Mouse (Mus musculus): ENCODE data around the gene Abt1. TPM values are rescaled to one million over a fixed set of nuclear protein-coding genes. Genes with fewer than 3 reads are reported as not detected.

Abt1 gene
- polyA plus RNA-seq (2014; fragmentation: Nextera tagmentation; extraction: Ambion mirVana): 13.1 and 13.4 TPM in 2 replicates

GRCm38 (mm10) chr13:23423286-23424051 lies at the start of gene Abt1:
Gene Abt1 (minus strand): TSS chr13:23423866.
- ATAC-seq (replicated peaks; ENCODE audit: low FRiP score): peak; percentile 73
- no peaks in the 10 kb centered on the region for H3K27me3 ChIP-seq (replicated peaks; ENCODE audit: control insufficient read depth, insufficient read depth, low read length)
- peaks cover 18% of the 10 kb centered on the region for H3K36me3 ChIP-seq (ENCODE audit: control insufficient read depth, insufficient read depth, low read length)
- no peaks in the 10 kb centered on the region for H3K9me3 ChIP-seq (ENCODE audit: control insufficient read depth, low read length)
- H3K9ac ChIP-seq (ENCODE audit: low read depth, low read length): peak within 1 kb of the TSS; percentile 83
- peak; percentile 95 for DNase-seq (ENCODE audit: low spot score)
- H3K4me1 ChIP-seq (replicated peaks; ENCODE audit: control insufficient read depth, insufficient read depth, low read length): peaks cover 17% of the 10 kb centered on the region
- peak within 1 kb of the TSS; percentile 90 for H3K4me2 ChIP-seq
- H3K27ac ChIP-seq (ENCODE audit: low read depth, low read length): peak within 1 kb of the TSS; percentile 67; the same call in 1 of the 2 replicates
- peak within 1 kb of the TSS; percentile 90 for H3K4me3 ChIP-seq (ENCODE audit: low read depth, low read length)
- under 1% methylated on average over 48 of the region's 48 CpGs for WGBS

GRCm38 (mm10) chr13:23466911-23467310 lies 43.2 kb upstream of the Abt1 start:
- ATAC-seq (replicated peaks; ENCODE audit: low FRiP score) (peak; percentile 65), DNase-seq (ENCODE audit: low spot score) (peak; percentile 84)
- H3K4me2 ChIP-seq: peak overlapping the region; percentile 94
- no peaks in the 10 kb centered on the region for H3K27me3 ChIP-seq (replicated peaks; ENCODE audit: control insufficient read depth, insufficient read depth, low read length)
- H3K27ac ChIP-seq (ENCODE audit: low read depth, low read length): no peak overlapping the region
- no peak overlapping the region for H3K4me3 ChIP-seq (ENCODE audit: low read depth, low read length)
- no peaks in the 10 kb centered on the region for H3K9me3 ChIP-seq (ENCODE audit: control insufficient read depth, low read length)
- H3K4me1 ChIP-seq (replicated peaks; ENCODE audit: control insufficient read depth, insufficient read depth, low read length): peaks cover 9% of the 10 kb centered on the region
- WGBS: under 1% methylated on average over 9 of the region's 9 CpGs
- no peak overlapping the region for H3K9ac ChIP-seq (ENCODE audit: low read depth, low read length)
- H3K36me3 ChIP-seq (ENCODE audit: control insufficient read depth, insufficient read depth, low read length): no peaks in the 10 kb centered on the region

GRCm38 (mm10) chr13:23466306-23466705 lies 42.6 kb upstream of the Abt1 start:
- DNase-seq (ENCODE audit: low spot score): no peak
- peak overlapping the region; percentile 68 for H3K4me3 ChIP-seq (ENCODE audit: low read depth, low read length)
- no peaks in the 10 kb centered on the region for H3K27me3 ChIP-seq (replicated peaks; ENCODE audit: control insufficient read depth, insufficient read depth, low read length)
- H3K36me3 ChIP-seq (ENCODE audit: control insufficient read depth, insufficient read depth, low read length): no peaks in the 10 kb centered on the region
- no peak for ATAC-seq (replicated peaks; ENCODE audit: low FRiP score)
- no peak overlapping the region for H3K27ac ChIP-seq (ENCODE audit: low read depth, low read length)
- no peaks in the 10 kb centered on the region for H3K9me3 ChIP-seq (ENCODE audit: control insufficient read depth, low read length)
- peak overlapping the region; percentile 94 for H3K4me2 ChIP-seq
- H3K4me1 ChIP-seq (replicated peaks; ENCODE audit: control insufficient read depth, insufficient read depth, low read length): peaks cover 9% of the 10 kb centered on the region
- WGBS: 49% methylated on average over 1 of the region's 1 CpGs
- H3K9ac ChIP-seq (ENCODE audit: low read depth, low read length): no peak overlapping the region

GRCm38 (mm10) chr13:23465600-23466109 lies 42.0 kb upstream of the Abt1 start, which contains the start of gene Btn1a1:
Gene Btn1a1 (minus strand): TSS chr13:23465901.
- Histone ChIP-seq H3K9ac (ENCODE audit: low read depth, low read length) (peak within 1 kb of the TSS; percentile 72), H3K4me2 (peak within 1 kb of the TSS; percentile 94), H3K27ac (ENCODE audit: low read depth, low read length) (peak within 1 kb of the TSS; percentile 67; the same call in 1 of the 2 replicates), H3K9me3 (ENCODE audit: control insufficient read depth, low read length) (no peaks in the 10 kb centered on the region), H3K4me3 (ENCODE audit: low read depth, low read length) (peak within 1 kb of the TSS; percentile 68), H3K27me3 (replicated peaks; ENCODE audit: control insufficient read depth, insufficient read depth, low read length) (no peaks in the 10 kb centered on the region), H3K4me1 (replicated peaks; ENCODE audit: control insufficient read depth, insufficient read depth, low read length) (peaks cover 10% of the 10 kb centered on the region), H3K36me3 (ENCODE audit: control insufficient read depth, insufficient read depth, low read length) (no peaks in the 10 kb centered on the region)
- ATAC-seq (replicated peaks; ENCODE audit: low FRiP score) (peak; percentile 29; the same call in 1 of the 2 replicates), DNase-seq (ENCODE audit: low spot score) (peak; percentile 50)
- 2% methylated on average over 7 of the region's 7 CpGs for WGBS

- WGBS: 1% methylated on average over 11 of the region's 11 CpGs
- peak overlapping the region; percentile 94 for H3K4me2 ChIP-seq
- H3K27me3 ChIP-seq (replicated peaks; ENCODE audit: control insufficient read depth, insufficient read depth, low read length): no peaks in the 10 kb centered on the region
- 0 out of 2 replicates have a peak, but pooled peaks have one; percentile 13 for ATAC-seq (replicated peaks; ENCODE audit: low FRiP score)
- no peaks in the 10 kb centered on the region for H3K9me3 ChIP-seq (ENCODE audit: control insufficient read depth, low read length)
- peaks cover 17% of the 10 kb centered on the region for H3K4me1 ChIP-seq (replicated peaks; ENCODE audit: control insufficient read depth, insufficient read depth, low read length)
- H3K36me3 ChIP-seq (ENCODE audit: control insufficient read depth, insufficient read depth, low read length): no peaks in the 10 kb centered on the region
- peak overlapping the region; percentile 35; the same call in 1 of the 2 replicates for H3K27ac ChIP-seq (ENCODE audit: low read depth, low read length)
- DNase-seq (ENCODE audit: low spot score): peak; percentile 53
- H3K9ac ChIP-seq (ENCODE audit: low read depth, low read length): peak overlapping the region; percentile 72
- peak overlapping the region; percentile 68 for H3K4me3 ChIP-seq (ENCODE audit: low read depth, low read length)
Measured at GRCm38 (mm10) chr13:23464841-23465366, 41.2 kb upstream of the Abt1 start.

- Histone ChIP-seq H3K36me3 (ENCODE audit: control insufficient read depth, insufficient read depth, low read length) (no peaks in the 10 kb centered on the region), H3K9me3 (ENCODE audit: control insufficient read depth, low read length) (no peaks in the 10 kb centered on the region), H3K4me3 (ENCODE audit: low read depth, low read length) (peak overlapping the region; percentile 68), H3K9ac (ENCODE audit: low read depth, low read length) (peak overlapping the region; percentile 72), H3K27me3 (replicated peaks; ENCODE audit: control insufficient read depth, insufficient read depth, low read length) (no peaks in the 10 kb centered on the region), H3K4me2 (peak overlapping the region; percentile 94), H3K4me1 (replicated peaks; ENCODE audit: control insufficient read depth, insufficient read depth, low read length) (peaks cover 23% of the 10 kb centered on the region), H3K27ac (ENCODE audit: low read depth, low read length) (peak overlapping the region; percentile 65)
- under 1% methylated on average over 29 of the region's 29 CpGs for WGBS
- ATAC-seq (replicated peaks; ENCODE audit: low FRiP score): peak; percentile 37
- peak; percentile 67 for DNase-seq (ENCODE audit: low spot score)
Measured at GRCm38 (mm10) chr13:23464224-23464637, 40.6 kb upstream of the Abt1 start.

- Histone ChIP-seq H3K4me3 (ENCODE audit: low read depth, low read length) (peak overlapping the region; percentile 68), H3K27ac (ENCODE audit: low read depth, low read length) (peak overlapping the region; percentile 65), H3K27me3 (replicated peaks; ENCODE audit: control insufficient read depth, insufficient read depth, low read length) (no peaks in the 10 kb centered on the region), H3K36me3 (ENCODE audit: control insufficient read depth, insufficient read depth, low read length) (no peaks in the 10 kb centered on the region), H3K4me1 (replicated peaks; ENCODE audit: control insufficient read depth, insufficient read depth, low read length) (peaks cover 28% of the 10 kb centered on the region), H3K9me3 (ENCODE audit: control insufficient read depth, low read length) (no peaks in the 10 kb centered on the region), H3K9ac (ENCODE audit: low read depth, low read length) (peak overlapping the region; percentile 72), H3K4me2 (peak overlapping the region; percentile 94)
- DNase-seq (ENCODE audit: low spot score) (peak; percentile 92), ATAC-seq (replicated peaks; ENCODE audit: low FRiP score) (peak; percentile 35)
- 1% methylated on average over 21 of the region's 21 CpGs for WGBS
Measured at GRCm38 (mm10) chr13:23463381-23464223, 39.9 kb upstream of the Abt1 start.

GRCm38 (mm10) chr13:23462669-23463068 lies 39.0 kb upstream of the Abt1 start:
- no peak for ATAC-seq (replicated peaks; ENCODE audit: low FRiP score)
- H3K36me3 ChIP-seq (ENCODE audit: control insufficient read depth, insufficient read depth, low read length): no peaks in the 10 kb centered on the region
- no peak overlapping the region for H3K27ac ChIP-seq (ENCODE audit: low read depth, low read length)
- no peak for DNase-seq (ENCODE audit: low spot score)
- no peak overlapping the region for H3K4me2 ChIP-seq
- H3K9me3 ChIP-seq (ENCODE audit: control insufficient read depth, low read length): no peaks in the 10 kb centered on the region
- H3K9ac ChIP-seq (ENCODE audit: low read depth, low read length): no peak overlapping the region
- H3K4me1 ChIP-seq (replicated peaks; ENCODE audit: control insufficient read depth, insufficient read depth, low read length): peaks cover 37% of the 10 kb centered on the region
- no peak overlapping the region for H3K4me3 ChIP-seq (ENCODE audit: low read depth, low read length)
- H3K27me3 ChIP-seq (replicated peaks; ENCODE audit: control insufficient read depth, insufficient read depth, low read length): no peaks in the 10 kb centered on the region
